Mouse (Mus musculus): ENCODE results near the gene Wdr35. TPM values are rescaled to one million over a fixed set of nuclear protein-coding genes. Genes with fewer than 3 reads are reported as not detected.

Wdr35 gene
- polyA plus RNA-seq, 1 experiment = 0.01 TPM

GRCm38 (mm10) chr12:8941699-8942392 is 31.8 kb upstream of the Wdr35 start:
- H3K36me3 ChIP-seq (ENCODE audit: control insufficient read depth) = peaks cover 27% of the 10 kb centered on the region
- TF ChIP-seq GATA1 (IDR thresholded peaks at IDR 0.05; ENCODE audit: low read length) = no peak
- TF ChIP-seq TAL1 (IDR thresholded peaks at IDR 0.05; ENCODE audit: low read length) = no peak

GRCm38 (mm10) chr12:8947163-8947562 is 26.5 kb upstream of the Wdr35 start:
- Histone ChIP-seq H3K4me3 (replicated peaks) (no peak overlapping the region), H3K36me3 (ENCODE audit: control insufficient read depth) (no peaks in the 10 kb centered on the region), H3K27me3 (ENCODE audit: control insufficient read depth) (peaks cover 37% of the 10 kb centered on the region), H3K9me3 (ENCODE audit: control insufficient read depth, low read length) (no peaks in the 10 kb centered on the region), H3K4me1 (ENCODE audit: control insufficient read depth) (peaks cover 7% of the 10 kb centered on the region)
- TF ChIP-seq GATA1 (IDR thresholded peaks at IDR 0.05; ENCODE audit: low read length) (no peak), TAL1 (IDR thresholded peaks at IDR 0.05; ENCODE audit: low read length) (no peak)

More at GRCm38 (mm10) chr12:8941699-8942392, 31.8 kb upstream of the Wdr35 start:
- peaks cover 12% of the 10 kb centered on the region for H3K27me3 ChIP-seq (ENCODE audit: control insufficient read depth)
- no peak overlapping the region for H3K4me3 ChIP-seq (replicated peaks)
- no peaks in the 10 kb centered on the region for H3K9me3 ChIP-seq (ENCODE audit: control insufficient read depth, low read length)
- no peaks in the 10 kb centered on the region for H3K4me1 ChIP-seq (ENCODE audit: control insufficient read depth)

- no peak for TF ChIP-seq TAL1 (IDR thresholded peaks at IDR 0.05; ENCODE audit: low read length)
- TF ChIP-seq GATA1 (IDR thresholded peaks at IDR 0.05; ENCODE audit: low read length) = no peak
- Histone ChIP-seq H3K9me3 (ENCODE audit: control insufficient read depth, low read length) (no peaks in the 10 kb centered on the region), H3K4me3 (replicated peaks) (peak within 1 kb of the TSS; percentile 28), H3K4me1 (ENCODE audit: control insufficient read depth) (peaks cover 7% of the 10 kb centered on the region), H3K36me3 (ENCODE audit: control insufficient read depth) (no peaks in the 10 kb centered on the region), H3K27me3 (ENCODE audit: control insufficient read depth) (peaks cover 37% of the 10 kb centered on the region)
Measured at GRCm38 (mm10) chr12:8947714-8948464, 25.8 kb upstream of the Wdr35 start, which contains the start of gene Matn3. Gene Matn3 (plus strand): TSS chr12:8947929.

GRCm38 (mm10) chr12:8953136-8953535 is 20.6 kb upstream of the Wdr35 start:
- no peaks in the 10 kb centered on the region for H3K36me3 ChIP-seq (ENCODE audit: control insufficient read depth)
- TF ChIP-seq GATA1 (IDR thresholded peaks at IDR 0.05; ENCODE audit: low read length) = no peak
- no peak for TF ChIP-seq TAL1 (IDR thresholded peaks at IDR 0.05; ENCODE audit: low read length)

GRCm38 (mm10) chr12:8954161-8954561 is 19.5 kb upstream of the Wdr35 start:
- Histone ChIP-seq H3K36me3 (ENCODE audit: control insufficient read depth) (no peaks in the 10 kb centered on the region), H3K9me3 (ENCODE audit: control insufficient read depth, low read length) (no peaks in the 10 kb centered on the region), H3K27me3 (ENCODE audit: control insufficient read depth) (peaks cover 2% of the 10 kb centered on the region), H3K4me1 (ENCODE audit: control insufficient read depth) (no peaks in the 10 kb centered on the region), H3K4me3 (replicated peaks) (no peak overlapping the region)
- TF ChIP-seq TAL1 (IDR thresholded peaks at IDR 0.05; ENCODE audit: low read length) = no peak
- TF ChIP-seq GATA1 (IDR thresholded peaks at IDR 0.05; ENCODE audit: low read length) = no peak

More at GRCm38 (mm10) chr12:8953136-8953535, 20.6 kb upstream of the Wdr35 start:
- H3K4me3 ChIP-seq (replicated peaks) = no peak overlapping the region
- H3K27me3 ChIP-seq (ENCODE audit: control insufficient read depth) = peaks cover 12% of the 10 kb centered on the region
- peaks cover under 1% of the 10 kb centered on the region for H3K4me1 ChIP-seq (ENCODE audit: control insufficient read depth)
- no peaks in the 10 kb centered on the region for H3K9me3 ChIP-seq (ENCODE audit: control insufficient read depth, low read length)

GRCm38 (mm10) chr12:8961607-8962316 is 11.9 kb upstream of the Wdr35 start:
- Histone ChIP-seq H3K27me3 (ENCODE audit: control insufficient read depth) (0 out of 2 replicates have a peak, but pooled peaks cover 2% of the 10 kb centered on the region), H3K4me1 (ENCODE audit: control insufficient read depth) (no peaks in the 10 kb centered on the region), H3K4me3 (replicated peaks) (no peak overlapping the region), H3K36me3 (ENCODE audit: control insufficient read depth) (no peaks in the 10 kb centered on the region), H3K9me3 (ENCODE audit: control insufficient read depth, low read length) (no peaks in the 10 kb centered on the region)
- TF ChIP-seq TAL1 (IDR thresholded peaks at IDR 0.05; ENCODE audit: low read length) (no peak), GATA1 (IDR thresholded peaks at IDR 0.05; ENCODE audit: low read length) (no peak)

GRCm38 (mm10) chr12:8969828-8970227 is 3.9 kb upstream of the Wdr35 start:
- no peak for TF ChIP-seq TAL1 (IDR thresholded peaks at IDR 0.05; ENCODE audit: low read length)
- no peak for TF ChIP-seq GATA1 (IDR thresholded peaks at IDR 0.05; ENCODE audit: low read length)
- H3K4me3 ChIP-seq (replicated peaks) = no peak overlapping the region

GRCm38 (mm10) chr12:8975076-8975475 is 1.4 kb downstream of the Wdr35 start:
- peaks cover 2% of the 10 kb centered on the region; the same call in 1 of the 2 replicates for H3K9me3 ChIP-seq (ENCODE audit: control insufficient read depth, low read length)
- peaks cover 12% of the 10 kb centered on the region for H3K4me1 ChIP-seq (ENCODE audit: control insufficient read depth)
- no peak overlapping the region for H3K4me3 ChIP-seq (replicated peaks)
- TF ChIP-seq TAL1 (IDR thresholded peaks at IDR 0.05; ENCODE audit: low read length) (no peak), GATA1 (IDR thresholded peaks at IDR 0.05; ENCODE audit: low read length) (no peak)
- H3K27me3 ChIP-seq (ENCODE audit: control insufficient read depth) = peaks cover 43% of the 10 kb centered on the region
- H3K36me3 ChIP-seq (ENCODE audit: control insufficient read depth) = no peaks in the 10 kb centered on the region

More at GRCm38 (mm10) chr12:8969828-8970227, 3.9 kb upstream of the Wdr35 start:
- Histone ChIP-seq H3K4me1 (ENCODE audit: control insufficient read depth) (peaks cover 12% of the 10 kb centered on the region), H3K27me3 (ENCODE audit: control insufficient read depth) (peaks cover 44% of the 10 kb centered on the region), H3K36me3 (ENCODE audit: control insufficient read depth) (no peaks in the 10 kb centered on the region), H3K9me3 (ENCODE audit: control insufficient read depth, low read length) (no peaks in the 10 kb centered on the region; the same call in 1 of the 2 replicates)
